ENCODE assay signal across 27 mouse cellular contexts in genomic region chr14:52272781-52273180, GRCm38 (mm10). TPM values are rescaled to one million over a fixed set of nuclear protein-coding genes. Genes with fewer than 3 reads are reported as not detected.
DNase-seq lines count a peak whose midpoint lies in the region; ATAC-seq lines count a peak whose summit lies in the region.
"Had no signal": no experiment of that assay in that cellular context is flagged by ENCODE, and none has a peak within 500 bp of the region (broad histone marks: within the 10 kb centered on the region; RNA-seq: fewer than 3 reads in every experiment).

No protein-coding gene starts in this region.

- peak; percentile 32 for DNase-seq in CD4-positive helper T cell, adult 2 months (ENCODE audit: low read depth, low spot score)
- DNase-seq in adrenal gland, postnatal 36 days = peak; percentile 59 to 68
- no peak for DNase-seq in right cerebral cortex, adult 18-20 months
- no peak for DNase-seq in heart, adult 9 months (ENCODE audit: low spot score in 2 of 2)
- DNase-seq in hindbrain, embryonic 14.5 days (ENCODE audit: low spot score) = no peak
- DNase-seq: cerebellum, adult 9-10 months; cerebellum, postnatal 36 days; heart, adult 2 months; heart, postnatal 10 days; kidney, adult 11 months; kidney, postnatal 25 days; lung, embryonic 14.5 days; lung, postnatal 14 days; thymus, postnatal 4 days had no signal

- no peak overlapping the region for H3K9ac ChIP-seq in hindbrain, embryonic 14.5 days
- H3K9ac ChIP-seq: embryonic facial prominence, embryonic 12.5 days; forebrain, embryonic 15.5 days; heart, embryonic 13.5 days; kidney, embryonic 15.5 days; limb, embryonic 12.5 days; liver, embryonic 15.5 days; lung, embryonic 14.5 days; midbrain, embryonic 15.5 days had no signal

- no peak overlapping the region for H3K4me3 ChIP-seq in hindbrain, embryonic 14.5 days (replicated peaks; ENCODE audit: low read length)
- H3K4me3 ChIP-seq: embryonic facial prominence, embryonic 12.5 days; forebrain, embryonic 10.5 days; forebrain, embryonic 15.5 days; heart, adult 2 months; heart, embryonic 13.5 days; kidney, embryonic 15.5 days; layer of hippocampus, adult 2 months; left cerebral cortex, adult 2 months; limb, embryonic 12.5 days; liver, embryonic 15.5 days; midbrain, embryonic 10.5 days; midbrain, embryonic 15.5 days had no signal

- H3K27me3 ChIP-seq in hindbrain, embryonic 14.5 days (ENCODE audit: control insufficient read depth, insufficient read depth, low read length) = no peaks in the 10 kb centered on the region
- H3K27me3 ChIP-seq: embryonic facial prominence, embryonic 12.5 days; forebrain, embryonic 15.5 days; heart, embryonic 13.5 days; kidney, embryonic 15.5 days; limb, embryonic 12.5 days; liver, embryonic 15.5 days; midbrain, embryonic 15.5 days had no signal

- ATAC-seq in CD4-positive, CD25-positive, alpha-beta regulatory T cell, adult 4 months = peak; percentile 53
- peak; percentile 32 for ATAC-seq in activated CD4-positive, CD25-positive, alpha-beta regulatory T cell, adult 4 months
- ATAC-seq in hindbrain, embryonic 14.5 days (ENCODE audit: low FRiP score) = no peak
- ATAC-seq: forebrain, embryonic 15.5 days; midbrain, embryonic 15.5 days had no signal

- H3K9me3 ChIP-seq in hindbrain, embryonic 14.5 days (ENCODE audit: control insufficient read depth, low read length) = no peaks in the 10 kb centered on the region
- H3K9me3 ChIP-seq: embryonic facial prominence, embryonic 12.5 days; forebrain, embryonic 10.5 days; forebrain, embryonic 15.5 days; heart, embryonic 13.5 days; kidney, embryonic 15.5 days; limb, embryonic 12.5 days; liver, embryonic 15.5 days; midbrain, embryonic 10.5 days; midbrain, embryonic 15.5 days had no signal

- WGBS in hindbrain, embryonic 14.5 days = 64% methylated on average over 3 of the region's 3 CpGs

- H3K36me3 ChIP-seq in hindbrain, embryonic 14.5 days (replicated peaks; ENCODE audit: control insufficient read depth, insufficient read depth) = peaks cover 68% of the 10 kb centered on the region

- H3K4me1 ChIP-seq in hindbrain, embryonic 14.5 days (replicated peaks; ENCODE audit: control insufficient read depth, insufficient read depth, low read length) = no peaks in the 10 kb centered on the region
- H3K4me1 ChIP-seq: embryonic facial prominence, embryonic 12.5 days; forebrain, embryonic 10.5 days; forebrain, embryonic 15.5 days; heart, embryonic 13.5 days; kidney, embryonic 15.5 days; limb, embryonic 12.5 days; liver, embryonic 15.5 days; midbrain, embryonic 10.5 days; midbrain, embryonic 15.5 days had no signal

- no peak overlapping the region for H3K27ac ChIP-seq in hindbrain, embryonic 14.5 days
- H3K27ac ChIP-seq: embryonic facial prominence, embryonic 12.5 days; forebrain, embryonic 10.5 days; forebrain, embryonic 15.5 days; heart, adult 2 months; heart, embryonic 13.5 days; kidney, embryonic 15.5 days; layer of hippocampus, adult 2 months; left cerebral cortex, adult 2 months; limb, embryonic 12.5 days; liver, embryonic 15.5 days; midbrain, embryonic 10.5 days; midbrain, embryonic 15.5 days had no signal

- H3K4me2 ChIP-seq in hindbrain, embryonic 14.5 days (replicated peaks) = no peak overlapping the region
- H3K4me2 ChIP-seq: embryonic facial prominence, embryonic 12.5 days; forebrain, embryonic 15.5 days; heart, embryonic 13.5 days; kidney, embryonic 15.5 days; limb, embryonic 12.5 days; liver, embryonic 15.5 days; lung, embryonic 14.5 days; midbrain, embryonic 15.5 days had no signal

RNA-seq across cellular contexts. Expression of gene Tox4, which starts 6.2 kb away (rescaled TPM):
- polyA plus RNA-seq in CD4-positive, CD25-positive, alpha-beta regulatory T cell, adult 4 months (2017; shearing (Covaris generic)) = 10 to 100 TPM; 67.6 to 86.8 TPM
- 10 to 100 TPM; 66.0 to 76.9 TPM for polyA plus RNA-seq in activated CD4-positive, CD25-positive, alpha-beta regulatory T cell, adult 4 months (2017; shearing (Covaris generic))
- total RNA-seq in adrenal gland, postnatal 36 days (2021) = 10 to 100 TPM; 55.3 to 70.4 TPM
- 55.7 and 56.6 TPM in 2 replicates for polyA plus RNA-seq in hindbrain, embryonic 14.5 days (2014; fragmentation: Nextera tagmentation; extraction: Ambion mirVana)

RNA-seq across cellular contexts. Expression of gene Rab2b, which starts 6.6 kb away (rescaled TPM):
- 10 to 100 TPM; 17.0 to 25.5 TPM for polyA plus RNA-seq in CD4-positive, CD25-positive, alpha-beta regulatory T cell, adult 4 months (2017; shearing (Covaris generic))
- polyA plus RNA-seq in activated CD4-positive, CD25-positive, alpha-beta regulatory T cell, adult 4 months (2017; shearing (Covaris generic)) = 10 to 100 TPM; 14.5 to 17.3 TPM
- 10 to 100 TPM; 38.2 to 45.1 TPM for total RNA-seq in adrenal gland, postnatal 36 days (2021)
- 58.2 and 60.4 TPM in 2 replicates for polyA plus RNA-seq in hindbrain, embryonic 14.5 days (2014; fragmentation: Nextera tagmentation; extraction: Ambion mirVana)

RNA-seq across cellular contexts. Expression of gene Chd8, which starts 15.2 kb away (rescaled TPM):
- polyA plus RNA-seq in CD4-positive, CD25-positive, alpha-beta regulatory T cell, adult 4 months (2017; shearing (Covaris generic)) = 10 to 100 TPM; 76.7 to 83.0 TPM
- polyA plus RNA-seq in activated CD4-positive, CD25-positive, alpha-beta regulatory T cell, adult 4 months (2017; shearing (Covaris generic)) = 10 to 100 TPM; 58.3 to 58.5 TPM
- 10 to 100 TPM; 90.1 to 92.4 TPM for total RNA-seq in adrenal gland, postnatal 36 days (2021)
- 47.3 and 52.3 TPM in 2 replicates for polyA plus RNA-seq in hindbrain, embryonic 14.5 days (2014; fragmentation: Nextera tagmentation; extraction: Ambion mirVana)

RNA-seq across cellular contexts. Expression of gene Mettl3, which starts 32.1 kb away (rescaled TPM):
- polyA plus RNA-seq in CD4-positive, CD25-positive, alpha-beta regulatory T cell, adult 4 months (2017; shearing (Covaris generic)) = 10 to 100 TPM; 48.2 to 65.2 TPM
- polyA plus RNA-seq in activated CD4-positive, CD25-positive, alpha-beta regulatory T cell, adult 4 months (2017; shearing (Covaris generic)) = 10 to 100 TPM; 32.3 to 33.8 TPM
- 10 to 100 TPM; 36.1 to 47.3 TPM for total RNA-seq in adrenal gland, postnatal 36 days (2021)
- 37.1 and 37.8 TPM in 2 replicates for polyA plus RNA-seq in hindbrain, embryonic 14.5 days (2014; fragmentation: Nextera tagmentation; extraction: Ambion mirVana)

RNA-seq across cellular contexts. Expression of gene Sall2, which starts 55.8 kb away (rescaled TPM):
- 1 to 10 TPM; 2.2 to 5.6 TPM for polyA plus RNA-seq in CD4-positive, CD25-positive, alpha-beta regulatory T cell, adult 4 months (2017; shearing (Covaris generic))
- polyA plus RNA-seq in activated CD4-positive, CD25-positive, alpha-beta regulatory T cell, adult 4 months (2017; shearing (Covaris generic)) = 1 to 10 TPM; 2.9 to 4.1 TPM
- total RNA-seq in adrenal gland, postnatal 36 days (2021) = 1 to 10 TPM; 6.7 to 7.5 TPM
- 47.5 and 50.0 TPM in 2 replicates for polyA plus RNA-seq in hindbrain, embryonic 14.5 days (2014; fragmentation: Nextera tagmentation; extraction: Ambion mirVana)

Comparison
In these comparisons a context has a peak if more than half of its experiments do, and no peak if none do; other contexts are left out.
1. DNase-seq: peak in CD4-positive helper T cell, adult 2 months (single experiment) and adrenal gland, postnatal 36 days (2 of 2); none in right cerebral cortex, adult 18-20 months (single experiment), heart, adult 9 months (0 of 2) and hindbrain, embryonic 14.5 days (single experiment).